Mouse (Mus musculus): ENCODE data around the gene Dennd4b.

DNA sequence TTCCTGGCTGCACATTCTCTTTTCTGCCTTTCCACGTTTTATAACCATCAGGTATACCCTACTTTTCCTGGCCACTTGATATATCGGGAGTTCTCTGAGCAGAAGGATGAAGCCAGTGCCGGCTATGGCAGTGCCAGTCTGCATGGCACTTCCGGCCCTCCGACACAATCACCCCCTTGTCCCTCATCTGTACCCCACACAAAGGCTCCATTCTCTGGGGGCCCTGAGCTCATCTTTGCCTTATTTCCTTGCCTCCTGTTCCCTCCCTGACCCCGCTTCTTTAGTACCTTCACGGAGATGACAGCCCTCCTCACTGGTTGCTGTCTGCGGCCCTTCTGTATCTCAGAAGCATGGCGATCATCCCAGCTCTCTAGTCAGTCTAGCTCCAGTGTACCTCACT is 15.7 kb downstream of the Dennd4b start:
- TF ChIP-seq CTCF (IDR thresholded peaks at IDR 0.05; ENCODE audit: low read depth, low read length) = no peak
- TF ChIP-seq POLR2A (IDR thresholded peaks at IDR 0.05; ENCODE audit: borderline replicate concordance, low read depth, low read length) = no peak

Data from bone marrow macrophage, adult 2 months (primary cell).